Mouse (Mus musculus) embryonic facial prominence, embryonic 15.5 days (tissue): ENCODE data around the gene Alg10b. TPM values are rescaled to one million over a fixed set of nuclear protein-coding genes. Genes with fewer than 3 reads are reported as not detected.

Experiments
- microRNA-seq: library from miRNA; unstranded; fragments of <30 nt; microRNA quantifications from one replicate; pipeline ENCODE4, GENCODE M21; 2016; ENCODE audit warnings: borderline number of aligned reads
- polyA plus RNA-seq: library from polyadenylated mRNA; unstranded; fragments of >200 nt; fragmentation: Nextera tagmentation; extraction: Ambion mirVana; gene quantifications from 2 replicates; pipeline ENCODE4 v1.2.1, GENCODE M21; 2015

Alg10b gene
- polyA plus RNA-seq, 1 experiment from 2014 or later = 27.7 TPM

Small RNA genes lying within 50 kb of the gene (microRNA-seq; reads per million reads assigned to microRNA genes)
- not detected for gene Mir7648
